Mouse (Mus musculus): ENCODE data around the gene Gm49486.

DNA sequence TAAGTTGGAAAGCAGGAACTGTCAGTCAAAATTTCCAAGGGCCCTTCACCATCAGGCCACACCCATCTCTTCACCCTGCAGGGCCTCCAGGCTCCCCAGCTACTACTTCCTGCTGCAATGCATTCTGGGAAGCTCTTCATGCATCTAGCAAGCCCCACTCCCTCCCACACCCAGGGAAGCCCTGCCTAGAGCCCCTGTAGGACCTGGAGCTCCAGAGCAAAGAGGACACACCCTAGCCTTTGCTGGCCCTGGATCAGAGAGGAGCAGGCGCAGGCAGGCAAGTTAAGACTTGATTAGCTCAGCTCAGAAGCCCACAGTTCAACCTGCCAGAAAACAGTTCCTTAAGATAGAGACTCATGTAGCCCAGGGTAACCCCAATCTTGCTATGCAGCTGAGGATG, 52.2 kb downstream of the Gm49486 start:
- no peak for TF ChIP-seq GATA1 (IDR thresholded peaks at IDR 0.05; ENCODE audit: low read length)
- TF ChIP-seq TAL1 (IDR thresholded peaks at IDR 0.05; ENCODE audit: low read length) = no peak
